Mouse (Mus musculus): ENCODE measurements around the gene Ctxn1. TPM values are rescaled to one million over a fixed set of nuclear protein-coding genes. Genes with fewer than 3 reads are reported as not detected.

Gene Ctxn1
- total and polyA plus RNA-seq, 2 experiments from 2014 or later = 99.4 to 240 TPM

DNA sequence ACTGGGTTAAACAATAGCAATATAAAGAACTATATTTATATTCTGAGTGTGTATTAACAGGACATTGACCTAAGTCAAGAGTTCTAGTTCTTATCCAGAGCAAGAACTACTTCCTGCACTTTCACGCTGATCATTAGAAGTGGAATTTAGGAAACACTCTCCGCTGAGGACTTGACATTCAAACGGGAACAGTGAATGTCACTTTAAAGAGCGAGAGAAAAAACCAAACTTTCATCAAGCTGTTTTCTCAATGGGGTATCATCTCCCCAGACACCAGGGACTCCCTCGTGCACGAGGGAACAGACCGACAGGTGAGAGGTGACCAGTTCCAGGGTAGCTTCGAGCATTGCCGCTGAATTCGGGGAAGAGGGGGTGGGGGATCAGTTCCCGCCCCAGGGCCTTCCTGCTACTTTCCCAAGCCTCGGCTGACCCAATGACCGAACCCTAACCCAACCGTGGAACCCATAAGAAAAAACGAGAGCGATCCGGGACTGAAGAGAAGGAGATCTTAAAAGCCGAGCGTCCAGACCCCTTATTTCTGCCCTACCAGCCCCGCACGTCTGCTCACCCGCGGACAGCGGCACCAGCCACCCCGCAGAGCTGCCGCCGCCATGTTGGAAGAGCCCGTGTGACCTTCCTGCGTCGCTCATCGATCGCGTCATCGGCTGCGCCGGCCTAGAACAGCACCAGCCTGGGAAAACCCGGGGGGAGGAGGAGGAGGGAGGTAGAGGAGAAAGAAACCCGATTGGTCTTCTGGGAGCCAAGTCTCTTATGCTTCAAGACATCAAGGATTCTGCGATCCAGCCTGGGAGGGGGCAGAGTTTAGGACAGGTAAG lies 16.4 kb upstream of the Ctxn1 start, which contains the start of gene Timm44:
Gene Timm44 (minus strand): TSS at position 639 of the 836 bp plus-strand sequence.
- Histone ChIP-seq H3K4me2 (ENCODE audit: low read depth, low read length) (peak within 1 kb of the TSS; percentile 89), H3K27ac (peak within 1 kb of the TSS; percentile 76), H3K4me1 (ENCODE audit: insufficient read depth, low read length) (peaks cover 6% of the 10 kb centered on the region; the same call in 1 of the 2 replicates), H3K9ac (replicated peaks; ENCODE audit: low read length) (peak within 1 kb of the TSS; percentile 70), H3K27me3 (ENCODE audit: insufficient read depth, low read length) (no peaks in the 10 kb centered on the region), H3K9me3 (ENCODE audit: low read length) (no peaks in the 10 kb centered on the region), H3K36me3 (ENCODE audit: insufficient read depth, low read length) (peaks cover 15% of the 10 kb centered on the region; the same call in 1 of the 2 replicates), H3K4me3 (ENCODE audit: low read length) (peak within 1 kb of the TSS; percentile 59)
- peak; percentile 98 for ATAC-seq
- 1% methylated on average over 39 of the region's 39 CpGs for WGBS
- DNase-seq (ENCODE audit: low spot score) = peak; percentile 99
- TF ChIP-seq CTCF (IDR thresholded peaks at IDR 0.05; ENCODE audit: low read depth) = no peak

DNA sequence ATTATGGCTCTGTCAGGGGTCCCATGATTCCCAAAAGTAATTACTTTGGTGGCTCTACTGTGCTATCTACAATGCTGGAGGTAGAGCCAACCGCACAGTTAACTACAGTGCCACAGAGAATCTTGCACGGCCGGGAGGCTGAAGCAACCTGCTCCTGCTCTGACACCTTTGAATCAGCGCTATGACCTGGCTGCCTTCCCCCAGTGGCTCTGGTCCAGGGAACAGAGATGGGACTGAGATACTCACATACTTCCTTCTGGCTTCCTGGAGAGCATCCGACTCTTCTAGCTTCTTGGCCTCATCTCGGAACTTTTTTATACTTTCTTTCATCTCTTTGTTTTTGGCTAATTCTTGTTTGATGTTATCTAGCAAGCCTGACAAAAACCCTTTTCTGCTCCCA lies 10.5 kb upstream of the Ctxn1 start:
- WGBS = 90% methylated on average over 6 of the region's 6 CpGs
- H3K9me3 ChIP-seq (ENCODE audit: low read length) = no peaks in the 10 kb centered on the region
- ATAC-seq = no peak
- H3K4me3 ChIP-seq (ENCODE audit: low read length) = no peak overlapping the region
- H3K9ac ChIP-seq (replicated peaks; ENCODE audit: low read length) = no peak overlapping the region
- H3K4me2 ChIP-seq (ENCODE audit: low read depth, low read length) = no peak overlapping the region
- peaks cover 62% of the 10 kb centered on the region for H3K36me3 ChIP-seq (ENCODE audit: insufficient read depth, low read length)
- TF ChIP-seq CTCF (IDR thresholded peaks at IDR 0.05; ENCODE audit: low read depth) = no peak
- no peak overlapping the region for H3K27ac ChIP-seq
- 0 out of 2 replicates have a peak, but pooled peaks cover under 1% of the 10 kb centered on the region for H3K4me1 ChIP-seq (ENCODE audit: insufficient read depth, low read length)
- no peaks in the 10 kb centered on the region for H3K27me3 ChIP-seq (ENCODE audit: insufficient read depth, low read length)
- DNase-seq (ENCODE audit: low spot score) = no peak

DNA sequence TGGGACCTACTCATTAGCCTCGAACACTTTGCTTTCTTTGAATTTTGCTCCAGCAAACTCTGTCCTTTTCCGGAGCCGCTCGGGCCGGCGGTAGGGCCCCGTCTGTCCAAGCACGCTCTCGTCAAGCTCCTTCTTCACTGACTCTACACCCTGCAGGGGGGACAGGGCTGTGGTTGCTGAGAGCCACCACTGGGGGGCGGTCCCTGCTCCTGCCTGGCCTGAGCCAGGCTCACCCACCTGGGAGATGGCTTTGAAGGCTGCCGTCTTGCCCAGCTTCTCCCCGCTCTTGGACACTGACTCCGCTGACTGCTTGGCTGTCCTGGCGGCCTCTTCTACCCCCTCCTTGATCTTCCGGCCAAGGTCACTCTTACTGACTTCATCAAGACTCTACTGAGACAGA lies 8.6 kb upstream of the Ctxn1 start:
- H3K9me3 ChIP-seq (ENCODE audit: low read length) = no peaks in the 10 kb centered on the region
- H3K27me3 ChIP-seq (ENCODE audit: insufficient read depth, low read length) = no peaks in the 10 kb centered on the region
- peak; percentile 61; the same call in 1 of the 2 replicates for TF ChIP-seq CTCF (IDR thresholded peaks at IDR 0.05; ENCODE audit: low read depth)
- H3K4me1 ChIP-seq (ENCODE audit: insufficient read depth, low read length) = no peaks in the 10 kb centered on the region
- DNase-seq (ENCODE audit: low spot score) (peak; percentile 31), ATAC-seq (peak; percentile 39; the same call in 1 of the 2 replicates)
- H3K4me2 ChIP-seq (ENCODE audit: low read depth, low read length) = no peak overlapping the region
- H3K27ac ChIP-seq = no peak overlapping the region
- WGBS = 73% methylated on average over 15 of the region's 15 CpGs
- H3K36me3 ChIP-seq (ENCODE audit: insufficient read depth, low read length) = peaks cover 63% of the 10 kb centered on the region
- no peak overlapping the region for H3K4me3 ChIP-seq (ENCODE audit: low read length)
- H3K9ac ChIP-seq (replicated peaks; ENCODE audit: low read length) = no peak overlapping the region

DNA sequence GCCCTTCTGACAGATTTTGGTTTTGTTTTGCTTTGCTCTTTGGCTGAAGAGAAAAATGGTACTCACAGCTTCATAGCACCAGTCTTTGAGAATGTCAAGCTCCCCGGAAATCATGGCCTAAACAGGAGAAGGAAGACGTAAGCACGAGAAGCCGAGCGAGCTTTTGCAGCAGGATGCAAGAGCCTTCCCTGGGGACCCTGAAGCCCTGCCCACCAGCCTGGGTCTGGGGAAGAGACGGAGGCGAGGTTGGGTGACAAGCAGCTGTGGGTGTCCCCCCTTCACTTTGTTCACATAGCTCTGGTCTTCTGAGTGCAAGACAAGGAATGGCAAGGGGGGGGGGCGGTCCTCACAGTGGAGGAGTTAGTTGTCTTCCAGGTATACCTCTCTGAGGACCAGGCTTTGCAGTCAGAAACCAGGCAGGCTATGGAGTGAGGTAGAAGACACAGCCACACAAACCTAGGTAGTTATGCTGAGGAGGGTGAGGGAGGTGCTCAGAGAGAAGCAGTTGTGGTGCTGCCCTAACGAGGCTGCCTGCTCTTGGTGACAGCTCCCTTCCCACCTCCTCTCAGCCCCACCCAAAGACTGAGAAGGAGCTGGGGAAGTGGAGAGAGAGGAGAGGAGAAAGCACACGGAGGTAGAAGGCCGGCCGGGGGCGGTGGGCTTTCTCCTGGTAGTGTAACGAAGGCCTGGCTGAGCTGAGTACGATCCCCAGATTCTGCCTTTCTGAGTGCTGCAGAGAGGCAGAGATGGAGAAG lies 6.3 kb upstream of the Ctxn1 start:
- Histone ChIP-seq H3K27me3 (ENCODE audit: insufficient read depth, low read length) (no peaks in the 10 kb centered on the region), H3K4me3 (ENCODE audit: low read length) (no peak overlapping the region), H3K9ac (replicated peaks; ENCODE audit: low read length) (no peak overlapping the region), H3K4me1 (ENCODE audit: insufficient read depth, low read length) (no peaks in the 10 kb centered on the region), H3K27ac (no peak overlapping the region), H3K9me3 (ENCODE audit: low read length) (no peaks in the 10 kb centered on the region), H3K36me3 (ENCODE audit: insufficient read depth, low read length) (peaks cover 77% of the 10 kb centered on the region), H3K4me2 (ENCODE audit: low read depth, low read length) (no peak overlapping the region)
- TF ChIP-seq CTCF (IDR thresholded peaks at IDR 0.05; ENCODE audit: low read depth) = no peak
- 91% methylated on average over 15 of the region's 15 CpGs for WGBS
- no peak for DNase-seq (ENCODE audit: low spot score)
- ATAC-seq = no peak

DNA sequence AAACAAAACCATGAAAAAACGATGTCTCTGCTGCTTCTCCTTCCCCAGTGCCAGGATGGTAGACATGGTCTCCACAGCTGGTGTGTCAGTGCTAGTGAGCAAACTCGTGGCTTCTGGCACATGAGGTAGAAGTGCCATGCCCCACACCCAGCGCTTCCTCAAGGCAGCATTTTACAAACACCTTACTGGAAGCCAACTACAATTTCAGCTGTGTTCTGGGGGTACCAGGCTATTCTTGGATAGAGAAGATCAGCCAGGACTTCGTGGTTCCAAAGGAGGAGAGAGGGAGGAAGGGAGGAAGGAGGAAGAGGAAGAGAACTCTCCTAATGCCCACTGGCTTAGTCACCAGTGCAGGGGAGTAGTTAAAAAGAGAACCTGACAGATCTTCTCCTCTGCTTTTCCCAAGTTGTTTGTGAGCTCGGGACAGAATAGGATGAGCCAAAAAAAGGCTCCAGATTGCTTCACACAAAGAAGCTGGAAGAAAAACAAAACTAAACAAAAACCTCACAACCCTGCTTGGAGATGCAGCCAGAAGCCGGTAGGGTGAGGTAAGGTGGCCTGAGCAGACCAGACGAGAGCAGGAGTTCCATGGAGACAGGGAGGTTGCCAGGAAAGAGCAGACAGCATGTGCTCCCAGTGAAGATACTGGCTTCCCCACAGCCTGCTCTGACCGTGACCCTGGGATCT lies 4.2 kb upstream of the Ctxn1 start:
- H3K36me3 ChIP-seq (ENCODE audit: insufficient read depth, low read length) = peaks cover 60% of the 10 kb centered on the region
- no peak for TF ChIP-seq CTCF (IDR thresholded peaks at IDR 0.05; ENCODE audit: low read depth)
- ATAC-seq = no peak

DNA sequence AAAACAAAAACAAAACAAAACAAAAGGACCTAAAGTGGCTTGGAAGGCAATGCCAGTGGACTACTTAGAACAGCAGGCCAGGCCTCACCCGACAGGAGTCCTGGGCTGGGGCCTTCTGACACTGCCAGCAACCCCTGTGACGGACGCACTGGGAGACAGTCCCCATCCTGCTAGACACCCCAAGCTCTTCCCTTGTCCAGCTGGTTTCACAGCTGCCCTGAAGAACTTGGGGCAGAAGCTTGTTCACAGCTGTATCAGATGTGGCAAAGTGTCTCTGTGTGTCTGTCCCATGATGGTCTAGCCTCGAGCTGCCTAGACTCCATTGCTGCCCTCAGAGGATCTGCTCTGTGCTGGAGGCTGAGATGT lies 714 bp upstream of the Ctxn1 start:
- Histone ChIP-seq H3K27ac (peak overlapping the region; percentile 94), H3K36me3 (ENCODE audit: insufficient read depth, low read length) (peaks cover 50% of the 10 kb centered on the region; the same call in 1 of the 2 replicates), H3K9me3 (ENCODE audit: low read length) (no peaks in the 10 kb centered on the region), H3K27me3 (ENCODE audit: insufficient read depth, low read length) (no peaks in the 10 kb centered on the region), H3K9ac (replicated peaks; ENCODE audit: low read length) (peak overlapping the region; percentile 90; the same call in 1 of the 2 replicates), H3K4me2 (ENCODE audit: low read depth, low read length) (peak overlapping the region; percentile 74), H3K4me3 (ENCODE audit: low read length) (no peak overlapping the region; the same call in 1 of the 2 replicates), H3K4me1 (ENCODE audit: insufficient read depth, low read length) (peaks cover 18% of the 10 kb centered on the region)
- WGBS = 79% methylated on average over 4 of the region's 4 CpGs
- TF ChIP-seq CTCF (IDR thresholded peaks at IDR 0.05; ENCODE audit: low read depth) = no peak
- ATAC-seq (no peak), DNase-seq (ENCODE audit: low spot score) (no peak)

More for the DNA sequence above, 4.2 kb upstream of the Ctxn1 start:
- H3K27me3 ChIP-seq (ENCODE audit: insufficient read depth, low read length) = no peaks in the 10 kb centered on the region
- H3K9ac ChIP-seq (replicated peaks; ENCODE audit: low read length) = no peak overlapping the region
- WGBS = 84% methylated on average over 8 of the region's 8 CpGs
- no peak overlapping the region for H3K27ac ChIP-seq
- no peaks in the 10 kb centered on the region for H3K4me1 ChIP-seq (ENCODE audit: insufficient read depth, low read length)
- H3K9me3 ChIP-seq (ENCODE audit: low read length) = no peaks in the 10 kb centered on the region
- H3K4me3 ChIP-seq (ENCODE audit: low read length) = no peak overlapping the region
- no peak overlapping the region for H3K4me2 ChIP-seq (ENCODE audit: low read depth, low read length)
- no peak for DNase-seq (ENCODE audit: low spot score)
